Mouse (Mus musculus) forebrain, embryonic 16.5 days (tissue): ENCODE measurements at regions not wholly inside any gene's neighbourhood (a gene's known extent, or its start where the extent isn't known, plus 50 kb on each side); places are given as distances from the start of the nearest gene placed in this dataset.

Experiments
- ATAC-seq: fragments of 200-750 bp; cut with Nextera tagmentation; 2 replicates; pipeline ENCODE4 v1.8.0; 2017; ENCODE audit warnings: mild to moderate bottlenecking, moderate library complexity
- H3K27ac ChIP-seq: fragments of 300-500 bp; sonication (generic); 2 replicates; pipeline ENCODE4 v1.5.1; 2014; ENCODE audit warnings: low read length, control low read depth
- H3K27me3 ChIP-seq: fragments of 300-500 bp; sonication (generic); replicated peaks from 2 replicates; pipeline ENCODE4 v1.6.1; 2014; ENCODE audit warnings: low read length; ENCODE audit not compliant: control insufficient read depth, insufficient read depth
- H3K36me3 ChIP-seq: fragments of 300-500 bp; sonication (generic); 2 replicates; pipeline ENCODE4 v1.6.1; 2014; ENCODE audit not compliant: control insufficient read depth, insufficient read depth
- H3K4me1 ChIP-seq: fragments of 300-500 bp; sonication (generic); replicated peaks from 2 replicates; pipeline ENCODE4 v1.6.1; 2014; ENCODE audit warnings: low read length; ENCODE audit not compliant: control insufficient read depth, insufficient read depth
- H3K4me2 ChIP-seq: fragments of 300-500 bp; sonication (generic); 2 replicates; pipeline ENCODE4 v1.6.1; 2014; ENCODE audit warnings: mild to moderate bottlenecking, low read length, control low read depth
- H3K4me3 ChIP-seq: fragments of 300-500 bp; sonication (generic); replicated peaks from 2 replicates; pipeline ENCODE4 v1.5.1; 2014; ENCODE audit warnings: mild to moderate bottlenecking, low read length, control low read depth
- H3K9ac ChIP-seq: fragments of 300-500 bp; sonication (generic); replicated peaks from 2 replicates; pipeline ENCODE4 v1.6.1; 2014; ENCODE audit warnings: low read depth, low read length, control low read depth
- H3K9me3 ChIP-seq: fragments of 300-500 bp; sonication (generic); 2 replicates; pipeline ENCODE4 v1.6.1; 2016; ENCODE audit warnings: low read length; ENCODE audit not compliant: control insufficient read depth
- WGBS: fragments of 180-500 bp; shearing (Covaris S2); extraction: QIAGEN DNeasy Blood & Tissue Kit; methylation state at CpG from one replicate; pipeline ENCODE4 v1.1.7; 2014; 5-methylcytosine and 5-hydroxymethylcytosine counted together

GRCm38 (mm10) chr16:25176870-25177269, 109.7 kb upstream of the Tprg start:
- no peaks in the 10 kb centered on the region for H3K9me3 ChIP-seq
- no peaks in the 10 kb centered on the region for H3K27me3 ChIP-seq
- H3K9ac ChIP-seq: no peak overlapping the region
- H3K4me3 ChIP-seq: no peak overlapping the region
- no peak overlapping the region for H3K27ac ChIP-seq
- no peaks in the 10 kb centered on the region for H3K4me1 ChIP-seq
- no peak for ATAC-seq
- H3K4me2 ChIP-seq: no peak overlapping the region
- no peaks in the 10 kb centered on the region for H3K36me3 ChIP-seq

GRCm38 (mm10) chr16:25178055-25178454, 108.6 kb upstream of the Tprg start:
- H3K27me3 ChIP-seq: no peaks in the 10 kb centered on the region
- H3K4me3 ChIP-seq: no peak overlapping the region
- no peaks in the 10 kb centered on the region for H3K36me3 ChIP-seq
- WGBS: 85% methylated on average over 2 of the region's 2 CpGs
- no peak overlapping the region for H3K4me2 ChIP-seq
- H3K4me1 ChIP-seq: no peaks in the 10 kb centered on the region
- H3K27ac ChIP-seq: no peak overlapping the region
- no peak overlapping the region for H3K9ac ChIP-seq
- no peak for ATAC-seq
- no peaks in the 10 kb centered on the region for H3K9me3 ChIP-seq

GRCm38 (mm10) chr16:25181939-25182338, 104.7 kb upstream of the Tprg start:
- Histone ChIP-seq H3K27me3 (no peaks in the 10 kb centered on the region), H3K4me1 (no peaks in the 10 kb centered on the region), H3K9ac (no peak overlapping the region), H3K4me2 (no peak overlapping the region), H3K4me3 (no peak overlapping the region), H3K9me3 (no peaks in the 10 kb centered on the region), H3K27ac (no peak overlapping the region), H3K36me3 (no peaks in the 10 kb centered on the region)
- 77% methylated on average over 6 of the region's 6 CpGs for WGBS
- ATAC-seq: 0 out of 2 replicates have a peak, but pooled peaks have one; percentile 15

GRCm38 (mm10) chr16:25197079-25197478, 89.5 kb upstream of the Tprg start:
- no peaks in the 10 kb centered on the region for H3K4me1 ChIP-seq
- ATAC-seq: no peak
- 87% methylated on average over 5 of the region's 5 CpGs for WGBS
- no peaks in the 10 kb centered on the region for H3K36me3 ChIP-seq
- no peak overlapping the region for H3K4me3 ChIP-seq
- no peak overlapping the region for H3K27ac ChIP-seq
- H3K9me3 ChIP-seq: no peaks in the 10 kb centered on the region
- H3K4me2 ChIP-seq: no peak overlapping the region
- H3K27me3 ChIP-seq: no peaks in the 10 kb centered on the region
- H3K9ac ChIP-seq: no peak overlapping the region

GRCm38 (mm10) chr16:25198844-25199243, 87.8 kb upstream of the Tprg start:
- WGBS: 63% methylated on average over 3 of the region's 3 CpGs

GRCm38 (mm10) chr16:25199984-25200383, 86.6 kb upstream of the Tprg start:
- Histone ChIP-seq H3K9me3 (no peaks in the 10 kb centered on the region), H3K4me3 (no peak overlapping the region), H3K4me1 (no peaks in the 10 kb centered on the region), H3K9ac (no peak overlapping the region), H3K4me2 (no peak overlapping the region), H3K36me3 (no peaks in the 10 kb centered on the region), H3K27me3 (no peaks in the 10 kb centered on the region), H3K27ac (no peak overlapping the region)
- ATAC-seq: no peak

More at GRCm38 (mm10) chr16:25198844-25199243, 87.8 kb upstream of the Tprg start:
- H3K9ac ChIP-seq: no peak overlapping the region
- no peaks in the 10 kb centered on the region for H3K36me3 ChIP-seq
- no peak overlapping the region for H3K27ac ChIP-seq
- H3K4me2 ChIP-seq: no peak overlapping the region
- no peaks in the 10 kb centered on the region for H3K4me1 ChIP-seq
- no peak for ATAC-seq
- H3K27me3 ChIP-seq: no peaks in the 10 kb centered on the region
- no peak overlapping the region for H3K4me3 ChIP-seq
- H3K9me3 ChIP-seq: no peaks in the 10 kb centered on the region

GRCm38 (mm10) chr16:25201094-25201770, 85.4 kb upstream of the Tprg start:
- H3K27ac ChIP-seq: no peak overlapping the region
- H3K9ac ChIP-seq: no peak overlapping the region
- no peaks in the 10 kb centered on the region for H3K9me3 ChIP-seq
- H3K4me3 ChIP-seq: no peak overlapping the region
- ATAC-seq: no peak
- H3K4me2 ChIP-seq: no peak overlapping the region
- 90% methylated on average over 7 of the region's 7 CpGs for WGBS
- no peaks in the 10 kb centered on the region for H3K4me1 ChIP-seq
- no peaks in the 10 kb centered on the region for H3K27me3 ChIP-seq
- H3K36me3 ChIP-seq: no peaks in the 10 kb centered on the region

GRCm38 (mm10) chr16:25213250-25213649, 73.4 kb upstream of the Tprg start:
- H3K27ac ChIP-seq: no peak overlapping the region

GRCm38 (mm10) chr16:25220552-25220951, 66.1 kb upstream of the Tprg start:
- Histone ChIP-seq H3K9ac (no peak overlapping the region), H3K9me3 (no peaks in the 10 kb centered on the region), H3K27ac (no peak overlapping the region), H3K36me3 (no peaks in the 10 kb centered on the region), H3K4me1 (no peaks in the 10 kb centered on the region), H3K4me2 (no peak overlapping the region), H3K4me3 (no peak overlapping the region), H3K27me3 (no peaks in the 10 kb centered on the region)
- no peak for ATAC-seq
- 90% methylated on average over 6 of the region's 6 CpGs for WGBS

More at GRCm38 (mm10) chr16:25213250-25213649, 73.4 kb upstream of the Tprg start:
- Histone ChIP-seq H3K4me2 (no peak overlapping the region), H3K4me1 (no peaks in the 10 kb centered on the region), H3K9me3 (no peaks in the 10 kb centered on the region), H3K4me3 (no peak overlapping the region), H3K27me3 (no peaks in the 10 kb centered on the region), H3K9ac (no peak overlapping the region), H3K36me3 (no peaks in the 10 kb centered on the region)
- no peak for ATAC-seq
- WGBS: 62% methylated on average over 2 of the region's 2 CpGs

DNA sequence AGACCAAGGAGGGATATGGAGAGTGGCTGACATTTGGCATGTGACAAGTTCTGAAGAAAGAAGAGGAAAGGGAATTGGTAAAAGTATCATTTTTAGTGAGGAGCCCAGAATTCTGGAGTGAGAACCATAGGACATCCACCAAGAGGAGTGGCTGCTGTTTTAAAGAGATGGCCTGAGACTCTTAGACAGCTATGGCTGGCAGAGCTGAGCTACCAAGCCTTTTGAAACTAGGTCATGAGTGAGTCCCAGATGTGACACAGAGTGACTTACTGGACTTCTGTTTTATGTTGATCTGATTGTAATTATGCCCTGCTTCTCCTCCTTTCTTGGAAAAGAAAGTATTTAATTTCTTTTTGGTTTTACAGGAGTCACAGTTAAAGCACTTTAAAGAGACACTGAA, 61.8 kb upstream of the Tprg start:
- Histone ChIP-seq H3K27ac (no peak overlapping the region), H3K27me3 (no peaks in the 10 kb centered on the region), H3K9me3 (no peaks in the 10 kb centered on the region), H3K9ac (no peak overlapping the region), H3K4me2 (no peak overlapping the region), H3K4me3 (no peak overlapping the region), H3K4me1 (no peaks in the 10 kb centered on the region), H3K36me3 (no peaks in the 10 kb centered on the region)
- no peak for ATAC-seq
